Mouse (Mus musculus) mammary gland, adult 2 months (tissue): ENCODE data around the gene H2-D1. TPM values are rescaled to one million over a fixed set of nuclear protein-coding genes. Genes with fewer than 3 reads are reported as not detected.

ENCODE experiments used
- polyA plus RNA-seq: library from polyadenylated mRNA; depleted of rRNA; stranded (reverse); fragments of >200 nt; gene quantifications from 2 replicates; pipeline ENCODE4 v1.2.3, GENCODE M21; 2012; ENCODE audit warnings: low replicate concordance; rRNA removed

The H2-D1 gene
- polyA plus RNA-seq, result 1,785 and 2,234 TPM in 2 replicates

GRCm38 (mm10) chr17:35262664-35263522, at the start of gene H2-D1:
Gene H2-D1, plus strand, starts transcription at chr17:35262730.

GRCm38 (mm10) chr17:35220156-35220952, 42.2 kb upstream of the H2-D1 start, which contains the start of gene Gm16181:
Gene Gm16181, plus strand, starts transcription at chr17:35220834.

GRCm38 (mm10) chr17:35233114-35233980, 29.2 kb upstream of the H2-D1 start, which contains the start of gene Atp6v1g2:
Gene Atp6v1g2, plus strand, starts transcription at chr17:35233660.

GRCm38 (mm10) chr17:35235614-35236389, 26.7 kb upstream of the H2-D1 start, which contains the start of gene Nfkbil1:
Gene Nfkbil1, minus strand, starts transcription at chr17:35235792.

GRCm38 (mm10) chr17:35241305-35242014, 21.1 kb upstream of the H2-D1 start, which contains the start of gene Ddx39b:
Gene Ddx39b, plus strand, starts transcription at chr17:35241746.

Other genes with a start within 250 kb of the H2-D1 start
- gene Vwa7, start 246.2 kb upstream of the H2-D1 start, polyA plus RNA-seq, result 1.4 and 3.9 TPM in 2 replicates
- gene Sapcd1, start 234.7 kb upstream of the H2-D1 start, polyA plus RNA-seq, result 1.7 and 2.0 TPM in 2 replicates
- 4.2 and 4.8 TPM in 2 replicates for gene Msh5, start 216.0 kb upstream of the H2-D1 start, polyA plus RNA-seq
- 110 and 121 TPM in 2 replicates for gene Clic1, start 212.8 kb upstream of the H2-D1 start, polyA plus RNA-seq
- 58.1 and 90.9 TPM in 2 replicates for gene Ddah2, start 203.7 kb upstream of the H2-D1 start, polyA plus RNA-seq
- gene Ly6g6c, start 197.3 kb upstream of the H2-D1 start, polyA plus RNA-seq, result 1.5 and 25.2 TPM in 2 replicates
- gene Mpig6b, start 196.5 kb upstream of the H2-D1 start, polyA plus RNA-seq, result 0.67 and 0.80 TPM in 2 replicates
- gene Ly6g6e, start 185.8 kb upstream of the H2-D1 start, polyA plus RNA-seq, result 5.7 and 9.0 TPM in 2 replicates
- gene Ly6g6d, start 184.7 kb upstream of the H2-D1 start, polyA plus RNA-seq, result 1.1 and 2.2 TPM in 2 replicates
- 0.19 TPM in 1 of 2 replicates, not detected in the other for gene Ly6g6f, start 177.1 kb upstream of the H2-D1 start, polyA plus RNA-seq
- 200 and 293 TPM in 2 replicates for gene Abhd16a, start 173.5 kb upstream of the H2-D1 start, polyA plus RNA-seq
- not detected in 2 replicates for gene Ly6g5c, start 154.5 kb upstream of the H2-D1 start, polyA plus RNA-seq
- gene Ly6g5b, start 147.3 kb upstream of the H2-D1 start, polyA plus RNA-seq, result 3.5 and 4.4 TPM in 2 replicates
- gene Gpank1, start 141.3 kb upstream of the H2-D1 start, polyA plus RNA-seq, result 16.3 and 24.8 TPM in 2 replicates
- gene Csnk2b, start 140.7 kb upstream of the H2-D1 start, polyA plus RNA-seq, result 376 and 470 TPM in 2 replicates
- gene D17H6S53E, start 136.4 kb upstream of the H2-D1 start, polyA plus RNA-seq, result 8.7 and 9.2 TPM in 2 replicates
- 0.16 and 0.93 TPM in 2 replicates for gene Apom, start 130.7 kb upstream of the H2-D1 start, polyA plus RNA-seq
- 203 and 278 TPM in 2 replicates for gene Bag6, start 127.6 kb upstream of the H2-D1 start, polyA plus RNA-seq
- gene Prrc2a, start 97.8 kb upstream of the H2-D1 start, polyA plus RNA-seq, result 344 and 571 TPM in 2 replicates
- gene Aif1, start 86.7 kb upstream of the H2-D1 start, polyA plus RNA-seq, result 2.8 and 5.7 TPM in 2 replicates
- gene Lst1, start 74.3 kb upstream of the H2-D1 start, polyA plus RNA-seq, result 48.2 and 60.4 TPM in 2 replicates
- 118 and 400 TPM in 2 replicates for gene Ltb, start 68.3 kb upstream of the H2-D1 start, polyA plus RNA-seq
- 7.1 and 9.9 TPM in 2 replicates for gene Tnf, start 60.7 kb upstream of the H2-D1 start, polyA plus RNA-seq
- 12.2 and 19.0 TPM in 2 replicates for gene Lta, start 57.4 kb upstream of the H2-D1 start, polyA plus RNA-seq
- gene Gm16181, start 41.9 kb upstream of the H2-D1 start, polyA plus RNA-seq, result 0.80 and 4.0 TPM in 2 replicates
- gene Atp6v1g2, start 29.1 kb upstream of the H2-D1 start, polyA plus RNA-seq, result 6.5 and 11.8 TPM in 2 replicates
- gene Nfkbil1, start 26.9 kb upstream of the H2-D1 start, polyA plus RNA-seq, result 10.2 and 38.6 TPM in 2 replicates
- 265 and 272 TPM in 2 replicates for gene Ddx39b, start 21.0 kb upstream of the H2-D1 start, polyA plus RNA-seq
- gene H2-Q1, start 57.7 kb downstream of the H2-D1 start, polyA plus RNA-seq, result 0.06 and 0.08 TPM in 2 replicates
- 2.9 and 3.9 TPM in 2 replicates for gene H2-Q2, start 79.5 kb downstream of the H2-D1 start, polyA plus RNA-seq
- gene H2-Q4, start 116.9 kb downstream of the H2-D1 start, polyA plus RNA-seq, result 138 and 275 TPM in 2 replicates
- gene H2-Q6, start 162.1 kb downstream of the H2-D1 start, polyA plus RNA-seq, result 123 and 169 TPM in 2 replicates
- gene H2-Q7, start 176.4 kb downstream of the H2-D1 start, polyA plus RNA-seq, result 529 and 618 TPM in 2 replicates
- 195 and 217 TPM in 2 replicates for gene H2-Q10, start 207.4 kb downstream of the H2-D1 start, polyA plus RNA-seq
- gene Pou5f1, start 243.3 kb downstream of the H2-D1 start, polyA plus RNA-seq, result not detected in 2 replicates